Mouse (Mus musculus): ENCODE measurements around the gene Zfp174.

The Zfp174 gene

DNA sequence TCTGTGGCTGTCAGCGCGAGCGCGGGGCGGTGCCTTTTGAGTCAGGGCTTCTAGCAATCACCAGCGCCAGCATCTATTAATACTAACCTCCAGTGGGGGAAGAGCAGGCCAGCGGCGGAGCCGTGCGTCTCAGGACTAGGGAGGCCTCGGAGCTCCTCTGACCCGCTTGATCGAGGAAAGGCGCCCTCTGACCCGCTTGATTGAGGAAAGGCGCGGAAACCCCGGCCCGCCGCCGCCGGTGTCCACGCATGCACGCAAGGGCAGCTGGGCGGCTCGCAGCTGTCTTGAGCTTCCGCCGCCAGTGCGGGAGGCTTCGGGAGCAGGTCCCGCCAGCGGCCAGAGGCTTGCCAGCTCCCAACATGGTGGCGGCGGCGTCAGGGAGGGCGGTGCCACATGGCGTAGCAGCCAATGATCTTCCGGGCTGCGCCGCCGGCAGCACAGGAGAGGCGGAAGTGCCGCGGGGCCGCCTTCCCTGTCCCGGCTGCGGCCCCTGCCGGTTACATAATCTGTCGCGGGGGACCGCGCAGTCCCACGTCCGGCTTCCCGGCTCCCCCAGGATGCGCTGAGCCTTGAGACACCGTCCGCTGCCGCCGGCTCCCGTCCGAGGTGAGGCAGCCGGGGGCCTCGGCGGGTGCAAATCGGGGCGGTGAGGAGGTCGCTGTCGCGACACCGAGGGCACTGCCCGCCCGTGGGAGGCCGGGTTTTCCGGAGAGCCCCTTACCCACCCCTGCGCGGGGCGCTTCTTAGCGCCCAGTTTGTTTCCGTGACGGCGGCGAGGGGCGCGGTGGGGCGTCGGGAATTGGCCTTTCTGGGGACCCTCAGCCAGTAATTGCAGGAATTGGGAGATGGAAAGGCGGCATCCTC lies 37.4 kb downstream of the Zfp174 start, which contains the start of the genes Zfp597 and Gm20695:
Zfp597 (minus strand) TSS at position 361 of the 864 bp plus-strand sequence.
Gm20695 (plus strand) TSS at position 448 of the 864 bp plus-strand sequence.
- peak; percentile 95 for DNase-seq

DNA sequence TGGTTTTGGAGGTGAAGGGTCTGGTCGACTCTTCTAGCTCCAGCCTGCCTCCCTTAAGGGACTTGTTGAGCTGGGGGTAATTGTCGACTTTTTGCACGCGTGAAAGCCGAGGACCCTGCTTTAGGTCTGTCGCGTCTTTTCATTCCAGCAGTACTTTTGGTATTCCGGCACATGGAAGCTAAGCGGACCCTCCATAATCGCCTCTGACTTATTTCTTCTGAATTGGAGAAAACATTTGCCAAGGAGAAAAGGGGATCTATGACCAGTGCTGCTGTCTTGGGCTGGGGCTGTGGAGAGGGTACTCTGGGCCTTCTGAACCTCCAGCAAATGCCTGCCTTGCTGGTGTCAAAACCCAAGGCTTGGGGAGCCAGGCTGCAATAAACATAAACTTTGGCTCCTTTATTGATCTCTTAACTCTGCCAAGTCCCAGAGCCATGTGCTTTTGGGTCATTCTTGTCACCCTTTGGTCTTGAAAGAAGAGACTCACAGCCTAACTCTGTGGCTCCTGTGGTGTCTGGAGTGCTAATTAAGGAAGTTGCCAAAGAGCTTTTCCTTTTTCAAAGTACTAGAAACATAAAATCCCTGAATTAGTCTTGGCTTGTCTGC lies 38.1 kb downstream of the Zfp174 start:
- no peak for DNase-seq

DNA sequence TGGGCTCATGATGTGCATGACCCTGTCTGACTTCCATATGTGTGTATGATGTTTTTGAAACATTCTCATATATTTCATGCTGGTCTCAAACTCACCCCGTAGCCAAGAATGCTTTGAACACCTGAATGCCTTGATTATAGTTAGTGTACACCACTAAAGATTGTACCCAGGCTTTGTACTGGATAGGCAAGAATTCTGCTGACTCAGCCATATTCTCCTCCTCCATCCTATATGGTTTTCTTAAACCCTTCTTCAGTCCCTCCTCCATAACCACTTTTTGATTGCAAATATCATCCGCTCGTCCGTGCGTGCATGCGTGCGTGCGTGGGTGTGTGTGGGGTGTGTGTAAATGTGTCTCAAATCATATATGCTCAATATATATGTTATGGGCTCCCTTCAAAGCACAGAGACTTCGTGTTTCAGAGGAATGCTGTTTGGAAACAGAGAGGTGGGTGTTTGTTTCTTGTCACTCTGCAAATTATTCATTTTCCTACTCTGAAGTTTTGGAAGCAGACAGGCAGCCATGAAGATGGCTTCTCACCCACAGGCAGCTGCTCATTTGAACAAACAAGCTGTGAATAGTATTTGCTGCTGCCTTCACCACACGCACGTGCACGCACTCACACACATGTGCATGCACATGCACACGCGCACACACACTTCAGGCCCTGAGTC lies 44.7 kb downstream of the Zfp174 start:
- DNase-seq: no peak

DNA sequence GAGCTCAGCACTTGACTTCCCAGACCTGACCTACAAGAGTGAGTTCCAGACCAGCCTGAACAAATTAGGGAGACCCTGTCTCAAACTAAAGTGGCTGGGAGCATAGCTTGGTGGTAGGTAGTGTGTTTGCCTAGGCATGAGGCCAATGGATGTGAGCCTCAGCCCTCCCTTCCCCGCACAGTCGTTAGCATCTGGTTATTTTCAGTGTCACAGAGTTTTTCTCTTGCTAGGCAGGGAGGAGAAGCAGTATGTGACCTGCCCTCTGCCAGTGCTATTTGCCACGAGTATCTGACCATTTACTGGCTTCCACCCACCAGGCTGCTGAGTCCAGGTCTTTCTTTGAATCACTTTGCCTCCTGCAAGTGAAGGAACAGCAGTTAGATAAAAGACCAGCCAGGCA lies 46.7 kb downstream of the Zfp174 start:
- no peak for DNase-seq

DNA sequence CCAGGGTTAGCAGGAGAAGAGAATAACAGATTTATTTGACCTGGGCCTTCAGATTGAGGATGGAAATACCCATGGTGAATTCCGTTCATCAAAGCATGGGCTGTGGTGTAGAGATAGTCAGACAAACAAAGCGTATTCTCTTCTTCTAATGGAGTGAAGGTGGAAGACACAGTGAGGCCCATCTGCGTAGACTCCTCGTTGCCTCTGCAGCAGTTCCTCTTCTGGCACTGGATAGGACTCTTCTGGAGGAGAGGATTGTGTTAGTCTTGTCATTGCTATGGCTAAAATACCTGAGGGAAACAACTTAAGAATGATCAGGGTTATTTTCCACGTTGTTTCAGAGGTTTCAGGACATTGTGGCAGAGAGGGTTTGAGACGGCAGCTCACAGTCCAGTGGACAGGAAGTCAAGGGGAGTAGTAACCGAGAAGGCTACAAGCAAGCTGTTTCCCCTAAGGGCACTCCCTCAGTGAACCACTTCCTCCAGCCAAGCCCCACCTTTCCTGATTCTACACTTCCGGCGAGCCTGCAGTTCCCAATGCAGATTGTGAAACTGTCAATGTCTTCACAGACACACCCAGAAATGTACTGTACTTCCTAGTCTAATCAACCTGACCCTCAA lies 48.2 kb downstream of the Zfp174 start:
- DNase-seq: no peak

DNA sequence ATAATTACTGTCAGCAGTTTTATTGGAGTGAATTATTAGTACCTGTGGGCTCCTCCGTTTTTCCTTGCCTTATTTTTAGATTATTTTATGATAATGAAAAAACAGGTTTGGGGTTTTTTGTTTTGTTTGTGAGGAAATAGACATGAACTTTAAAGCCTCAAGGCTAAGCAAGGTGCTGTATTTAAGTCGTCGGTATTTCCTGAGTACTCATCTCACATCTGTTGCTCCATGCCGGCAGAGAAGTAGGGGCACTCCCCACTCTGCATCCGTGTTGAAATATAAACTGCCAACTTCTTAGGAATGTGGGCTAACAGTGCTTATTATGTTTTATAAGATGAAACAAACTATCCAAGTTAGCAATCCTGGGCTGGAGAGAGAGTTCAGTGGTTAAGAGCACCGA lies 49.0 kb downstream of the Zfp174 start:
- DNase-seq: no peak

DNA sequence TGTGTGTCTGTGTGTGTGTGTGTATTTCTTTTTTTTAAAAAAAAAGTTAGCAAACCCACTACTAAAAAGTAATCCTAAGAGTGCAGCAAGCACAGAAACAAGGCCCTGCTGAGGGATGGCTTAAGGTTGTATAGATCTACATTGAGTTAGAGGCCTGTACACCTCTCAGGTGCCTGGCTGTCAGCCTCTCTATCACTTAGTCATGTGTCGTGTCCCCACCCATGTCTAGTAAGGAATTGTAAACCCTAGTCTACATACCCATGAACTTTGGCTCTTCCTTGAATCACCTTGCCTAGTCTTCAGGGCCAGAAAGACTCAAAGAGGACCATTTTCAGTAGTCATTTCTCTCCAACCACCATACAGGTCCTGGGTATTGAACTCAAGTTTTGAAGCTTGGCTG lies 49.5 kb downstream of the Zfp174 start:
- DNase-seq: no peak

DNA sequence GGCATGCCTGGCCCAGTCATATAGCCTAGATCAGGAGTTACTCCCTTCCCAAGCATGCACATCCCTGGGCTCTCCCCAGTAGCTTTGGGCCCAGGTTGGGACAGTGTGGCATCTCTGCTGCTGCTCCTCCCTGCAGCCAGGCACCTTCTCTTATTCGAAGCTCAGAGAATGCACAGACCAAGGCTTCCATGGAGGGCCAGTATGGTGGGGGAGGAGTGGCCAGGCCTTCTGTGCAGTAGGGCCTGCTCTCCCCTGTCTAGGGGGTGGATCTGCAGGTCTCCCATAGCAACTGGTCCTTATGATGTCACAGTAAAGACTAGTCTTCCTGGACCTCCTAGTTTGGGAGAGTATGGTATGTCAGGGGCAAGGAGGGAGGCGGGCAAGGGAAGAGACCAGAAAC lies 60.4 kb downstream of the Zfp174 start:
- DNase-seq: no peak

Measured in cerebellum, adult 11-12 months (tissue).